Mouse (Mus musculus) inflammation-experienced regulatory T-cells, adult 16 weeks (primary cell): ENCODE measurements around the gene Gmpr2. TPM values are rescaled to one million over a fixed set of nuclear protein-coding genes. Genes with fewer than 3 reads are reported as not detected.

Experiments
- polyA plus RNA-seq: library from polyadenylated mRNA; unstranded; fragments of 100-300 nt; shearing (Covaris generic); gene quantifications from one replicate; pipeline ENCODE4 v1.2.1, GENCODE M21; 2017

Gmpr2 gene
- 60.7 TPM for polyA plus RNA-seq

DNA sequence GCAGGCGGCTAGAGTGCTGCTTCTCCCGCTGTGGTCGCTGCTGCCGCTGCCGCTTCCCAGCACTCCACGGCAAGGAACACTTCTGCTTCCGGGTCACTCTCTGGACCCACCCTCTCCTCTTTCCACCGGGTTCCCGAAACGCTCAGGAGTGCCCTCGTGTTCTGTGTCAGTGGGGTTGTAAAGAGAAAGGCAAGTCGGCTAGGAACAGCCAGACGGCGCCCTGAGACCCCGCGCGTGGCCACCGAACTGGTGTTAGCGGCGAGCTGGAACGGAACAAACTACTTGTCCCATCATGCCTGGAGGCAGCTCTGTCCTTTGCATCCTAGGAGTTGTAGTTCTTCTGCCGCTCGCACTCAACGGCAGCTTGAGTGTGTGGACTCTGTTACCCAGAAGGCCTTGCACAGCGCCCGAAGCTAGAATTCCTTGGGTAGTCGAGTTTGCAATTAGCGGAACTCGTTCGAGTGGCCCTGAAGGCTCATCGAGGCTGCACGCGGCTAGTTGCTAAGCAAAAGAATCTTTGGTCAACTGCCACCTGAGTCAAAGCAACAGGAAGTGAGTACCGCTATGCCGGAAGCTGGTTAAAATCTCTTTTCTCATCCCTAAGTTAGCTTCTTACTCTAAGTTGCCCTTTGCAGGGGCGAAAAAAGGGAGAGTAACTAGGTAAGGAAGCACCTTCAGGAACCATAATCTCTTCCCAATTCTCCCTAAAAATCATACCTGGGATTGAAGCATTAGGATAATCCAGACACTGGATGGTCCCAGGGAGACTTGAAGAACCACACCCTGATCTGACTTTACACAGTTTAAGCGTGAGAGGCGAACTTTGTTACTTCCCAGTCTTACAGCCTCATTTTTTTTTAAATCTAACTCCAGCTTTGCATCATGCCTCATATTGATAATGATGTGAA, at the start of gene Gmpr2, which contains the start of gene Nedd8:
Gmpr2 (plus strand) TSS at position 109 of the 908 bp plus-strand sequence.
Nedd8 (minus strand) TSS at position 292 of the 908 bp plus-strand sequence.

DNA sequence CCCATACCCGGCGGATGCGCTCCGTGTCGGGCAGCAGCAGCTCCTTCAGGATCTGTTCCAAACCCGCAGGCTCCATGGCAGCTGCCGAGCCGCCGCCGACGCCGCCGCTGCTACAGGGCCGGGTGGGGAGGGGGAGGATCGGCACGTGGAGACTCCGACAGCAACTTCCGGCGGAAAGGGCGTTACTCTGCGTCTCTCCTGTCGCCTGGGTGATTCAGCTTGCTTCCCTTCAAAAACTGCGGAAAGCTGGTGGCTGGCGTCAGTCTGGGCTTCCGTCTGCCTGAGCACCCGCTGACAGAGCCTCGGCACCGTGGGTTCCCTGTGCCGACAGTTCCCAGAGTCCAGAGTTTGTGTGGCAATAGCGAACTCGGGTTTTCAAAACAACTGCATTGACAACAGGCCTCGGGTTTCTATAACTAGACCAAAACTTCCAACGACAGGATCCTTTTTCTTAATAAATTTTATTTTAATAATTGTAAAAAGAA, 36.2 kb upstream of the Gmpr2 start, which contains the start of gene Ipo4:
Ipo4 (minus strand) TSS at position 435 of the 485 bp plus-strand sequence.

DNA sequence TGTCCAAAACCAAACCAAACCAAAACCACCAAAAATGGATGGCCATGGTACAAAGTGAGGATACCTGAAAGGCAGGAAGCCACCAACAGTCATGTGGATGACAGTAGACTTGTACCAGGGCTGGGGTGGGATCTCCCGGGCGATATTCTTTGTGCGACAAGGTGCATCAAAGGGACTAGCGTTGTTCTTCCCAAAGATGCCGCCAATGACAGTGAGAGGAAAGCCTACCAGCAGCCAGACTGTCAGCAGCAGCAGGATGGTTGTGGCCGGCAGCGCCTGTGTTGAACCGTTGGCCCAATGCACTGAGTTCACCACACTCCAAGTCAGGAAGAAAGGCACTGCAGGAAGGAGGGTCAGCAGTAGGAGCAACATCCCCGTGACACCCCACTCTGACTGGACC, 33.9 kb upstream of the Gmpr2 start, which contains the start of gene Gm49378:
Gm49378 (minus strand) TSS at position 101 of the 400 bp plus-strand sequence.

DNA sequence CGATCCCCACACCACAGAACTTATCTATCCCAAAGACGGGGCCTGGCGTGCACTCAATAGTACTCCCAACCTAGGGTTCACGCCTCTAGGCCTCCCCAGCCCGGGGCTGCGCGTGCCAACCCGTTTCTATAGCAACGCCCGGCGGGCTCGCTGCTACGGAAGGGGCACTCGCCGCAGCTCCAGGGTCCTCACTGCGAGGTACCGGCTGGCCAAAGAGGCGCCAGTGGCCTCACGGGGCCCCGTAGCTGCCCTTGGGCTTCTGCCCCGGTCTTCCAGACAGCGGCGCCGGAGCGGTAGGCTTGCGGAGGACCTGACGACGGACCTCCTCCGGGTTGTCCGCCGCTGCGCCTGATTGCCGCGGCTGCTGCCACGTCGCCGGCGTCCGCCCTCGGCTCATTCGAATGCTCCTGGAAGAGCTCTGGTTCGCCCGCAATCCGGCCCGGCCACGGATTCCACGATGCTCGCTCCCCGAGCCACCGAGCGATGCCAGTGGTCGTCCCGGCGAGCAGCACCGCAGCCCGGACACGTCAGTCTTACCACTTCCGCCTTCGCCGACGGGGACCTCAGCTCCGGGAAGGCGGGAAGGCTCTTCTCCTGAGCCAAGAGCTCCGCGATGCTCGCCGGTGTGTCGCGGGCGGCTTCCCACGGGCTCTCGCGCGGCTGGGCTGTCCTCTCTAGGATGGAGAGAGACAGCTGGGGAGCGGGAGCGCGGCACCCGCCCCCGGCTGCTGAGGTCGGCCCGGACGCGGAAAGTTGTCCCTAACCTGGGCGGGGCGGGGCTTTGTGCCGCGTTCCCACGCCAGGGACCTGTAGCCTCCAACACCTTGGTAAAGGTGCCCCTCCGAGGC, 28.5 kb upstream of the Gmpr2 start, which contains the start of gene Tm9sf1:
Tm9sf1 (minus strand) TSS at position 747 of the 848 bp plus-strand sequence.

DNA sequence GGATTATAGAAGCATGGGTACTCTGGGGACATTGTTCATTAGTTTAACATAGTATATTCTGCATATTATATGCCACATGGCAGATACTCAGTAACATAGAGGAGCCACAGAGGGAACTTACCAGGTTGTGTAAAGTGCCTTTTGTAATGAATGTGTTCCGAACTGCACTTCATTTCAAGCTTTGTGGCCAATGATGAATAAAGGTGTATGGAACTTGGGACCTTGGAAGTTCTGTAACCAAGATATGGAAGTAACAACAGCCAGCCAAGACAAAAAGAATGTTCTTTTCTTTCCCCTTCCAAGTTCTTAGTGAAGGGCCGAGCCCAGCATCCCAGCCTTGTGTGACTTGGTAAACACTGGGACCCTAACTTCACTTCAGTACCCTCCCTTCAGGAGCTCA, 21.9 kb upstream of the Gmpr2 start, which contains the start of gene Tssk4:
Tssk4 (plus strand) TSS at position 301 of the 400 bp plus-strand sequence.

DNA sequence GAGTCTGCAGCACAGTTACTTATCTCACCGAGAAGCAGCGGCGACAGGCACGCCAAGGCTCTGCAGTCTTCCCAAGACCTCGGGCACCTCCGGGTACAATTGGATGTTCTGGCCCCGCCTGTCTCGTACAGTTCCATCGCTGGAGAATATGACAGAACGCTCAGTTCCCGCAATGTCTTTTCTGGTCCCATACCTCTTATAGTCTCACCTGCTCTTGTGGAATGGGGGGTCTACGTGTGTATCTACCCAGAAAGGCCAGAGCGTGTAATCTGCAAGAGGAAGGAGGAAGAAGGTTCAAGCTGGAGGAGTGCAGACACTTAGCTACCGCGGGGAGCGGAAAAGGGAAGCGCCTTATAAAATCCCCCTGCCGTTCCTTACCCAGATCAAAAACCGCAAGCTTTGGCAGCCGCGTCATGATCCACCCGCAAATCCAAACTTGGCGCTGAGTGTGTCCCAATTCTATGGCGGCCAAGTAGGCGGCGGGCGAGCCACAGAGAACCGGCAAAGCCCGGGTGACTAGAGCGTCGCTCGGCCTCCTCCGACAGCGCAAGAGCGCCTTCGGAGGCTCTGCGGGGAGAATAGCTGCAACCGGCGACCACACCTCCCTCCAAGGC, 11.7 kb upstream of the Gmpr2 start, which contains the start of gene Mdp1:
Mdp1 (minus strand) TSS at position 549 of the 614 bp plus-strand sequence.

DNA sequence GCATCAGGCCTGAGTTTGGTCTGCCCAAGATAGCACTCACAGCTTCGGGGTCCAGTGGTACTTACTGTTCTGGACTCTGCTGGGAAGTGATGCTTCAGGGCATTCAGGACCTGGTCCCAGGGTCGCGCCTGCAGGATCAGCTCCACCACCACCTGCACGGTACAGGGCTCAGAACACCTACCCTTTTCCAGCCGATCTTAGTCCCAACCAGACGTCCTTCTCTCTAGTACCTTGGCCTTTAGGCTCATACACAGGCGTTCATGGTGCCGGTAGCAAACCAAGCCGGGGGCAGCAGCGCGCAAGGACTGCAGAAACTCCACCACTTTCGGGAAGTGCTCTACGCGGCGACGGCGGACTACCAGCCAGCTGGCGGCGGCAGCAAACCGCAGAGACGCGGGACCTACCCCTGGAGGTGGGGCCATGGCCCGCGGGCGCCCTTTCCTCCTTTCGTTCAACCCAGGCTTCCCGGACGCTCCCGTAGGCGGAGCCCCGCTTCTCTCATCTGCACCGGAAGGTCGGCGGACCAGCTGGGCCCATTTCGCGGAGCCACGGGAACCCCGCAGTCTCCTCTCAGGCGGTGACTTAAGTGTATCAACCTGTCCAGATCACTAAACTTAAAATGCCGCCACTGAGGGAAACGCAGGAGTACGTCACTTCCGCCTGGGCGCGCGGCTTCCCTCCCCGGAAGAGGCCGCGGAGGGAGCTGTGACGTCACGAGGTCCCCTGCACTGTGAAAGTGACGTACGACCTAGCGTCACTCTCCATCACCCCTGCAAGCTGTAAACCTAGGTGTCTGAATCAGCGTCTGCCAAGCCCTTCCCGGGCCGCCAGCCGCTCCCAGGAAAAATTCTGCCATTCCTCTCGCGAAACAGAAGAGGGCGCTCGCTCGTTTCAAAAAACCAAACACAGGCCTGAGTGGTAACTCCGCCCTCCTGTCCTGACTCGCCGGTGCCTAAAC, 9.7 kb downstream of the Gmpr2 start, which contains the start of gene Tinf2:
Tinf2 (minus strand) TSS at position 661 of the 958 bp plus-strand sequence.

DNA sequence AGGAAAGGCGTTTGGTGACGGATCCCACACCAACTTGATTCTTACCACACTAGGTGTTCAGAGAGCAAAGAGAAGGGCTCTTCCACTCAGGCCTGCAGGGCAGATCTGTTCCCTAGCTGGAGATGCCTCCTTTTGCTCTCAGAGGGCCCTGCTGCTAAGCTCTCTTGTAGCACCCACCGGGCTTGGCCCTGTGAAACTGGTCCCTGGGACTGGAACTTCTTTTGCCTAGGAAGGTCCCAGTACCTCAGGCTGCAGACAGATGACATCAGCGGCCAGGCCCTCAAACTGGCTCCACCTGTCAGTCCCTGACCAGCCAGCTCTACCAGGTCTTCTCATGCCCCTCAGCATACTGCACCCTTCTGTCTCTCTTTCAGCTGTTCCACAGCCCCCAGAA, 42.0 kb downstream of the Gmpr2 start, which contains the start of gene Tgm1:
Tgm1 (minus strand) TSS at position 198 of the 394 bp plus-strand sequence.

DNA sequence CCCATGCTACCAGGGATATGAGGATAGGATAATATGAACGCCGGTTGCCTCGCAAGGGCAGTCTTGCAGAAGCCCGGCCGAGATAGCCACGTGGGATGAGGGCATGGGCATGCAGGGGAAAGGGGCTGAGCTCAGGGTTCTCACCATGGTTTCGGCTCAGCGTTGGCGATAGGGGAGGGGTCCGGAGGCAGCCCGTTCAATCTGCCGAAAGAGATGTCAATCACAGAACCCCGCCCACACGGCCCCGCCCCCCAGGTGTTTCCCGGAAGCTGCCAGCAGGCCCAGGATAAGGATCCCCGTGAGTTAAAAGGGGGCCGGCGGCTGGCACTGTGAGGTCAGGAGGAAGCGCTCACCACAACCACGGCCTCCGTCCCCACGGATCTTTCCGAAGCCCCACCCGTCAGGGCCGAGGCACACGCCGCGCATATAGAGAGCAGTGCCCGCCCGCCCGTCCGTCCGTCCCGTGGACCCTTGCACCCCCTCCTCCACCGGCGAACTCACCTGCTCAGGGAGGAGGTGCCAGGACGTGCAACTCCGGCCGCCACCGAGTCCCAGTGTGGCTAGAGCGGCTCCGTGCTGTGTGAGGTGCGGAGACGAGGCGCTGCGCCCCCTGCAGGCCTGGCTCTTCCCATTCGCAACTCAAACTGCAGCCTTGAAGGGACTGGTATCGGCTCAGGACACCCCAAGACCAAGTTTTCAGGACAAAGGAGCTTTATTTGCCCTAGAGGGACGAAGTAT, 50.1 kb downstream of the Gmpr2 start, which contains the start of gene Rabggta:
Rabggta (minus strand) TSS at position 564 of the 738 bp plus-strand sequence.

Other genes with a start within 250 kb of the Gmpr2 start
- 43.1 TPM for gene Dhrs4, start 193.2 kb upstream of the Gmpr2 start, polyA plus RNA-seq
- 0.17 TPM for gene Carmil3, start 181.3 kb upstream of the Gmpr2 start, polyA plus RNA-seq
- not detected for gene Cpne6, start 161.5 kb upstream of the Gmpr2 start, polyA plus RNA-seq
- 0.07 TPM for gene Nrl, start 147.0 kb upstream of the Gmpr2 start, polyA plus RNA-seq
- gene Pck2, start 131.7 kb upstream of the Gmpr2 start, polyA plus RNA-seq, result 63.7 TPM
- gene Dcaf11, start 111.9 kb upstream of the Gmpr2 start, polyA plus RNA-seq, result 170 TPM
- 4.4 TPM for gene A730061H03Rik, start 111.5 kb upstream of the Gmpr2 start, polyA plus RNA-seq
- not detected for gene Fitm1, start 96.3 kb upstream of the Gmpr2 start, polyA plus RNA-seq
- 1,083 TPM for gene Psme1, start 93.8 kb upstream of the Gmpr2 start, polyA plus RNA-seq
- 38.3 TPM for gene Emc9, start 86.6 kb upstream of the Gmpr2 start, polyA plus RNA-seq
- 924 TPM for gene Psme2, start 80.8 kb upstream of the Gmpr2 start, polyA plus RNA-seq
- 82.6 TPM for gene Rnf31, start 80.2 kb upstream of the Gmpr2 start, polyA plus RNA-seq
- 199 TPM for gene Irf9, start 68.4 kb upstream of the Gmpr2 start, polyA plus RNA-seq
- 10.8 TPM for gene Rec8, start 53.9 kb upstream of the Gmpr2 start, polyA plus RNA-seq
- 69.0 TPM for gene Ipo4, start 36.0 kb upstream of the Gmpr2 start, polyA plus RNA-seq
- 0.34 TPM for gene Gm49378, start 34.0 kb upstream of the Gmpr2 start, polyA plus RNA-seq
- gene Tm9sf1, start 28.1 kb upstream of the Gmpr2 start, polyA plus RNA-seq, result 110 TPM
- gene Tssk4, start 21.8 kb upstream of the Gmpr2 start, polyA plus RNA-seq, result 2.0 TPM
- gene Mdp1, start 11.4 kb upstream of the Gmpr2 start, polyA plus RNA-seq, result 117 TPM
- gene Nedd8, start 183 bp downstream of the Gmpr2 start, polyA plus RNA-seq, result 431 TPM
- 67.8 TPM for gene Tinf2, start 9.9 kb downstream of the Gmpr2 start, polyA plus RNA-seq
- 0.48 TPM for gene Tgm1, start 42.0 kb downstream of the Gmpr2 start, polyA plus RNA-seq
- 76.4 TPM for gene Rabggta, start 50.3 kb downstream of the Gmpr2 start, polyA plus RNA-seq
- gene Dhrs1, start 73.7 kb downstream of the Gmpr2 start, polyA plus RNA-seq, result 55.5 TPM
- gene Nop9, start 73.8 kb downstream of the Gmpr2 start, polyA plus RNA-seq, result 18.5 TPM
- gene Cideb, start 86.5 kb downstream of the Gmpr2 start, polyA plus RNA-seq, result not detected
- gene Ltb4r2, start 89.5 kb downstream of the Gmpr2 start, polyA plus RNA-seq, result not detected
- 2.1 TPM for gene Ltb4r1, start 94.0 kb downstream of the Gmpr2 start, polyA plus RNA-seq
- gene Adcy4, start 112.2 kb downstream of the Gmpr2 start, polyA plus RNA-seq, result 0.56 TPM
- gene Ripk3, start 116.9 kb downstream of the Gmpr2 start, polyA plus RNA-seq, result 85.5 TPM
- not detected for gene Nfatc4, start 151.2 kb downstream of the Gmpr2 start, polyA plus RNA-seq
- 1.4 TPM for gene Nynrin, start 182.1 kb downstream of the Gmpr2 start, polyA plus RNA-seq
- 0.13 TPM for gene Cbln3, start 212.5 kb downstream of the Gmpr2 start, polyA plus RNA-seq
- gene Khnyn, start 213.0 kb downstream of the Gmpr2 start, polyA plus RNA-seq, result 131 TPM
- gene Sdr39u1, start 228.4 kb downstream of the Gmpr2 start, polyA plus RNA-seq, result 79.0 TPM